Mouse (Mus musculus) stomach, postnatal 0 days (tissue): ENCODE data around the gene Runx2. TPM values are rescaled to one million over a fixed set of nuclear protein-coding genes. Genes with fewer than 3 reads are reported as not detected.

Experiments used
- ATAC-seq: fragments of 200-750 bp; cut with Nextera tagmentation; 2 replicates; pipeline ENCODE4 v1.8.0; 2017; ENCODE audit not compliant: low FRiP score, low TSS enrichment
- DNase-seq: peaks from one replicate; pipeline ENCODE4 v3.0.0-alpha.2; 2016; ENCODE audit warnings: low spot score
- H3K27ac ChIP-seq: fragments of 300-500 bp; sonication (generic); replicated peaks from 2 replicates; pipeline ENCODE4 v1.5.1; 2014; ENCODE audit warnings: mild to moderate bottlenecking, control low read depth
- H3K27me3 ChIP-seq: fragments of 300-500 bp; sonication (generic); 2 replicates; pipeline ENCODE4 v1.6.1; 2014; ENCODE audit warnings: low read length; ENCODE audit not compliant: control insufficient read depth, insufficient read depth
- H3K36me3 ChIP-seq: fragments of 300-500 bp; sonication (generic); 2 replicates; pipeline ENCODE4 v1.6.1; 2014; ENCODE audit warnings: low read length, mixed read lengths; ENCODE audit not compliant: control insufficient read depth, insufficient read depth
- H3K4me1 ChIP-seq: fragments of 300-500 bp; sonication (generic); replicated peaks from 2 replicates; pipeline ENCODE4 v1.6.1; 2014; ENCODE audit warnings: antibody characterized with exemption; ENCODE audit not compliant: control insufficient read depth, insufficient read depth
- H3K4me2 ChIP-seq: fragments of 300-500 bp; sonication (generic); replicated peaks from 2 replicates; pipeline ENCODE4 v1.6.1; 2014; ENCODE audit warnings: low read depth, mild to moderate bottlenecking, control low read depth, moderate library complexity
- H3K4me3 ChIP-seq: fragments of 300-500 bp; sonication (generic); 2 replicates; pipeline ENCODE4 v1.5.1; 2014; ENCODE audit warnings: low read depth, low read length, control low read depth
- H3K9ac ChIP-seq: fragments of 300-500 bp; sonication (generic); 2 replicates; pipeline ENCODE4 v1.6.1; 2014; ENCODE audit warnings: mild to moderate bottlenecking, low read length, control low read depth, mixed read lengths
- H3K9me3 ChIP-seq: fragments of 300-500 bp; sonication (generic); 2 replicates; pipeline ENCODE4 v1.6.1; 2016; ENCODE audit warnings: low read length; ENCODE audit not compliant: control insufficient read depth
- CTCF ChIP-seq: IDR thresholded peaks from 2 replicates; pipeline ENCODE4 v1.5.1; 2016; ENCODE audit warnings: antibody characterized with exemption, low read depth, mild to moderate bottlenecking, moderate library complexity
- EP300 ChIP-seq: optimal IDR thresholded peaks from 2 replicates; pipeline ENCODE3; 2016; ENCODE audit warnings: antibody characterized with exemption
- WGBS: fragments of 180-500 bp; shearing (Covaris S2); extraction: QIAGEN DNeasy Blood & Tissue Kit; methylation state at CpG from one replicate; pipeline ENCODE4 v1.1.7; 2014; 5-methylcytosine and 5-hydroxymethylcytosine counted together
- polyA plus RNA-seq: library from polyadenylated mRNA; unstranded; fragments of >200 nt; fragmentation: Nextera tagmentation; extraction: Ambion mirVana; gene quantifications from 2 replicates; pipeline ENCODE4 v1.2.1, GENCODE M21; 2015

Runx2 gene
- polyA plus RNA-seq, 1 experiment from 2014 or later: 0.53 TPM

DNA sequence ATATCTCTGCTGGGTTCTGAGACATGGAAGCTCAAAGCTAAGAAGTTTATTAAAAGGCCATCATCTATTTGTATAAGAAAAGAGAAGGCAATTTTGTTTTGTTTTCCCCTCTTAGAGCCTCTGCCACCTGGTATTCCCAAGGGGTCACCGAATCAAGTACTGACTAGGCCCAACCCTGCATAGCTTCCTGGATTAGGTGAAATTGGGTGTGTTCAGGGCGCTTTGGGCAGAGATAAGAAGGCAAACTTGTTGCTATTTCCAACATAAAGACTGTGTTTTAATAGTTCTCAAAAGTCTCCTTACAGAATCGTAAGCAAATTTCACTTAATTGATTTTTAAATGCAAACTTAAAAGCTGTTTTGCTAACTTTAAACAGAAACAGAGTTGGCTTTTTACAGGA is 173.7 kb downstream of the Runx2 start:
- no peaks in the 10 kb centered on the region for H3K36me3 ChIP-seq
- ATAC-seq (no peak), DNase-seq (no peak)
- no peaks in the 10 kb centered on the region for H3K4me1 ChIP-seq
- no peaks in the 10 kb centered on the region for H3K9me3 ChIP-seq
- H3K4me3 ChIP-seq: no peak overlapping the region
- H3K27ac ChIP-seq: no peak overlapping the region
- no peak overlapping the region for H3K9ac ChIP-seq
- H3K27me3 ChIP-seq: no peaks in the 10 kb centered on the region
- no peak for TF ChIP-seq CTCF
- TF ChIP-seq EP300: no peak
- 59% methylated on average over 3 of the region's 3 CpGs for WGBS
- H3K4me2 ChIP-seq: no peak overlapping the region

DNA sequence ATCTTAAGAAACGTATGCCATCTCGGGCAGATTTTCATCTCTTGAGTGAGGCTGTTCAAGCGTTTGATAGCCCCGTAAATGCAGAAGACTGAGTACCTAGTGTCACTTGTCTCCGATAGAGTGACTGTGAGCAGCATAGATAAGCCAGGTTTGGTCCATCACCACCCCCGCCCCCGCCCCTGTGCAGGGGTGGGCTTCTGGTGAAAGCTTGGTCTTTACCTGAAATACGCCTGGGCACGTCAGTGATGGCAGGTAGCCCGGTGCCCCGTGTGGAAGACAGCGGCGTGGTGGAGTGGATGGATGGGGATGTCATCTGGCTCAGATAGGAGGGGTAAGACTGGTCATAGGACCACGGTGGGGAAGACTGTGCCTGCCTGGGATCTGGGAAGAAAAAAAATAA is 175.2 kb downstream of the Runx2 start:
- Histone ChIP-seq H3K27ac (no peak overlapping the region), H3K9me3 (no peaks in the 10 kb centered on the region), H3K36me3 (no peaks in the 10 kb centered on the region), H3K4me1 (no peaks in the 10 kb centered on the region), H3K4me2 (no peak overlapping the region), H3K27me3 (no peaks in the 10 kb centered on the region), H3K4me3 (no peak overlapping the region), H3K9ac (no peak overlapping the region)
- TF ChIP-seq CTCF: no peak
- no peak for TF ChIP-seq EP300
- WGBS: 90% methylated on average over 14 of the region's 14 CpGs
- ATAC-seq (no peak), DNase-seq (no peak)

DNA sequence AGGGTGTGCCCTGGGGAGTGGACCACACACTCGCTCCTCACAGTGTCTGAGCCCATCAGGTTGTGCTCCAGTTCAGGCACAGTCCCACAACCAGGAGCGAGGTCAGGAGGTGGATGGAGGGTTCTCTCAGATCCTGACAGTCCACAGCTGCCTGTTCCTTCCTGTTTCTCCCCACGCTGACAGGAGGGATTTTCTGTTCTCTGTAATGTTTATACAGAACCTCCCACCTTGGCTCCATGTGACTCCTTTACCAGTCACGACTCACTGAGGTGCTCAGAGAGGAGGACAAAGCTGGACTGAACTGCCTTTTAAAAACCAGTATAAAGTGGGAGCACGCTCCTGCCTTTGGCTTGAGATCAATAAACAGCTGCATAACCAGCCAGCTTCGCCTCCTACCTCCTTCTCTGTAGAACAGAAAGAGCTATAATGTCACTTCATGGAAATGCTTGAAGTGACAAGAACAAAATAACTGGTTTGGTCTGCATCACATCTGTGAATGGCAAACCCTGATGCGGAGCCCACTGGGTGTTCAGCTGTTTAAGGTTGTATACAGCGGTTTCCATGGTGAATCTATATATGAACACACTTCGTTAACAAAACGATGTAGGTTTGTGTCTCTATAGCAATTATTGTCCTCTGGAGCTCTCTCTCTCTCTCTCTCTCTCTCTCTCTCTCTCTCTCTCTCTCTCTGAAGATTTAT is 177.3 kb downstream of the Runx2 start:
- Histone ChIP-seq H3K27ac (no peak overlapping the region), H3K9me3 (no peaks in the 10 kb centered on the region), H3K27me3 (no peaks in the 10 kb centered on the region), H3K4me1 (no peaks in the 10 kb centered on the region), H3K4me3 (no peak overlapping the region), H3K9ac (no peak overlapping the region), H3K36me3 (no peaks in the 10 kb centered on the region), H3K4me2 (no peak overlapping the region)
- no peak for DNase-seq
- TF ChIP-seq EP300 (no peak), CTCF (no peak)
- peak; percentile 18; the same call in 1 of the 2 replicates for ATAC-seq
- WGBS: 53% methylated on average over 10 of the region's 10 CpGs

DNA sequence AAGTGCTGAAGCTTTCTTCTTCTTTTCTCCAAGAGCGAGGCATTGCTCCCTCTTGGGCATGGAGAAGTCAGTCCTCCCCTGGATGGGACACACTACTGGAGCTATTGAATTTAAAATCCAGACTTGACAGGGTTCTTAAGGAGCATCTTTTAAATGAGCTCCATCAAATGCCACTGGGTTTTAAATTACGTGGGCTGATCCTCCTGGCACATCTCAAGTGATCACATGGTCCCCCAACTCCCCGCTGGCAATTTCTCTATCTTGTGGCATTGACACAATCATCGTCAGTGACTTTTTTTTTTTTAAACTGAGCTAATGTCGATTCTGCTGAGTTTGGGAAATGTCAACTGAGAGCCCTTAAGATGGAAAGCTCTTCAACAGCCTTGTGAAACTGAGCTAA is 180.1 kb downstream of the Runx2 start:
- Histone ChIP-seq H3K4me2 (no peak overlapping the region), H3K4me1 (no peaks in the 10 kb centered on the region), H3K4me3 (no peak overlapping the region), H3K27me3 (no peaks in the 10 kb centered on the region), H3K9ac (no peak overlapping the region), H3K27ac (no peak overlapping the region), H3K36me3 (no peaks in the 10 kb centered on the region), H3K9me3 (no peaks in the 10 kb centered on the region)
- 84% methylated on average over 5 of the region's 5 CpGs for WGBS
- TF ChIP-seq CTCF: no peak
- TF ChIP-seq EP300: no peak
- DNase-seq: no peak
- ATAC-seq: no peak

DNA sequence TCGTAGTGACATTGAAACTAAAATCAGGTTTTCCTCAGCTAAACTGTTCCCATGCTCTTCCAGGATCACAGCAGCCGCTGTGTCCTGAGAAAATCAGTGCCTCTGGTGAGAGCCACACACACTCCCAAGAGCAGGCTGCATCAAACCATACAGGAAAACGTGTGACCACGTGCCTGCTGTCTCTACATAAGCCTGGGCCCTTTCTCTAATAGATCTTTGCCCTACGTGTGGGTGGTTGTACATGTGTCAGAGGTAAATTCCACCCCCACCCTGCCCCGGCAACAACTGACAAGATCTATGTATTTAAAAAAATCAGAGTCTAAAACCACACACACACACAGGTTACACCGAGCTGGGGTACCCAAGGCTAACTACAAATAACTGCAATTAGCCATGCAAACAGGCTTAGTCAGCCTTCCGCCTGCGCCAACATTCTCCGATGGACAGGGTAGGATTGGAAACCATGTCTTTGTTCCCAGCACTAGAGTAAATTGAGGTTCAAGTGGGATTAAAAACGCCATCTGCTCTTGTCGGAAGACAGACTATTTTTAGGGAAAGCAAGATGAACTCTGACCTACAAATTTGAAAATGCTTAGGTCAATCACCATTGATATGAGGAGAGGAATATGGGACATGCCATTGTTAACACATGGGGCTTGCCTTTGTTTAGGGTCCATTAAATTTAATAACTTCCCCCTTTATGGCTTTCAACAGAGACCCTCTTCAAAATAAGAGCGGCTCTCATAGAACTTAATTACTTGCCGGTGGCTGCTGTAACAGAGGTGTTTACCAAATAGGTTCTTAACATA is 180.8 kb downstream of the Runx2 start:
- DNase-seq (no peak), ATAC-seq (no peak)
- no peak overlapping the region for H3K4me2 ChIP-seq
- no peaks in the 10 kb centered on the region for H3K36me3 ChIP-seq
- no peaks in the 10 kb centered on the region for H3K4me1 ChIP-seq
- no peak overlapping the region for H3K27ac ChIP-seq
- no peaks in the 10 kb centered on the region for H3K27me3 ChIP-seq
- H3K4me3 ChIP-seq: no peak overlapping the region
- H3K9ac ChIP-seq: no peak overlapping the region
- TF ChIP-seq EP300: no peak
- TF ChIP-seq CTCF: no peak
- 75% methylated on average over 14 of the region's 14 CpGs for WGBS
- no peaks in the 10 kb centered on the region for H3K9me3 ChIP-seq

DNA sequence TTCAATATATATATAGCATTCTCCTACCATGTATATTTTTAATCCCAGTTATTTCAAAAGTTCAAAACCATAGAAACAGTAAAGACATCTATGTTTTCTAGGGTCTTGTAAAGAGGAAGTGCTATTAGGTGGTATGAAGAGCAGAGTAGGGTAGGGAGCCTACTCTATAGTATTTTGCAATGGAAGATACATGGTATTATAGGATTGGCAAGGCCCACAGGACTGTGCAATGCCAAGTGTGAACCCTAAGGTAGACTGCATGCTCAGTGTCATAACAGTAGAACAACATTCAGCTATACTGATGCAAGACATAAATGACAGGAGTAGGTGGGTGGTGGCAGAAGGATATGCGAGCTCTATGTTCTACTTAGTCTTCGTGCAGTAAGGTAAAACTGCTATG is 181.7 kb downstream of the Runx2 start:
- no peak for TF ChIP-seq EP300
- TF ChIP-seq CTCF: no peak
- no peak overlapping the region for H3K9ac ChIP-seq
- DNase-seq (no peak), ATAC-seq (no peak)
- H3K4me1 ChIP-seq: no peaks in the 10 kb centered on the region
- H3K36me3 ChIP-seq: no peaks in the 10 kb centered on the region
- no peak overlapping the region for H3K4me2 ChIP-seq
- no peak overlapping the region for H3K4me3 ChIP-seq
- no peak overlapping the region for H3K27ac ChIP-seq
- 89% methylated on average over 2 of the region's 2 CpGs for WGBS
- H3K27me3 ChIP-seq: no peaks in the 10 kb centered on the region
- H3K9me3 ChIP-seq: no peaks in the 10 kb centered on the region
